Mouse (Mus musculus) myocyte (in vitro differentiated cells): Measurements from ENCODE around the gene Itgb2.

Experiments
- CEBPB ChIP-seq: IDR thresholded peaks from 2 replicates; pipeline ENCODE4 v1.6.1; 2011; ENCODE audit warnings: mild to moderate bottlenecking, moderate library complexity; ENCODE audit not compliant: poor library complexity, insufficient read depth, severe bottlenecking
- E2F4 ChIP-seq: IDR thresholded peaks from one replicate; pipeline ENCODE4 v1.6.1; 2011; ENCODE audit warnings: mild to moderate bottlenecking, control low read depth, moderate library complexity; ENCODE audit not compliant: insufficient read depth
- MAX ChIP-seq: IDR thresholded peaks from one replicate; pipeline ENCODE4 v1.6.1; 2011; ENCODE audit warnings: low read depth, mild to moderate bottlenecking, control low read depth
- MYOD1 ChIP-seq, 3 experiments: IDR thresholded peaks; one replicate each; pipeline ENCODE4 v1.6.1; 2011; ENCODE audit warnings: control low read depth in 2 of 3, low read depth in 2 of 3, mild to moderate bottlenecking in 2 of 3, moderate library complexity in 1 of 3; ENCODE audit not compliant: insufficient read length in 2 of 3, control insufficient read depth in 1 of 3
- MYOG ChIP-seq, 3 experiments: IDR thresholded peaks; one replicate each; pipeline ENCODE4 v1.6.1; 2011; ENCODE audit warnings: control low read depth in 2 of 3, low read depth in 2 of 3, mild to moderate bottlenecking in 2 of 3; ENCODE audit not compliant: insufficient read length in 2 of 3, control insufficient read depth in 1 of 3, insufficient read depth in 1 of 3
- POLR2A ChIP-seq: IDR thresholded peaks from one replicate; pipeline ENCODE4 v1.6.1; 2011; ENCODE audit warnings: low read depth, mild to moderate bottlenecking, control low read depth, moderate library complexity; ENCODE audit not compliant: insufficient read length
- SRF ChIP-seq: IDR thresholded peaks from one replicate; pipeline ENCODE4 v1.6.1; 2011; ENCODE audit warnings: low read depth; ENCODE audit not compliant: control insufficient read depth, insufficient read length
- TCF12 ChIP-seq: IDR thresholded peaks from one replicate; pipeline ENCODE4 v1.6.1; 2011; ENCODE audit warnings: mild to moderate bottlenecking, control low read depth; ENCODE audit not compliant: poor library complexity, insufficient read depth, severe bottlenecking
- USF1 ChIP-seq: IDR thresholded peaks from one replicate; pipeline ENCODE4 v1.6.1; 2011; ENCODE audit warnings: low read depth, mild to moderate bottlenecking, control low read depth, moderate library complexity

- no peak for TF ChIP-seq MAX
- TF ChIP-seq MYOD1 (IDR thresholded peaks at IDR 0.05; ENCODE audit: control insufficient read depth in 1 of 3, insufficient read length in 2 of 3, low read depth in 2 of 3) = no peak
- TF ChIP-seq SRF = no peak
- TF ChIP-seq POLR2A = no peak
- TF ChIP-seq TCF12 = no peak
- no peak for TF ChIP-seq USF1
- no peak for TF ChIP-seq MYOG (IDR thresholded peaks at IDR 0.05; ENCODE audit: control insufficient read depth in 1 of 3, insufficient read depth in 1 of 3, insufficient read length in 2 of 3, low read depth in 2 of 3)
- TF ChIP-seq CEBPB = no peak
- TF ChIP-seq E2F4 = no peak
These were observed 9.4 kb downstream of the Itgb2 start for GRCm38 (mm10) chr10:77539320-77539945.
